Mouse (Mus musculus) myocyte (in vitro differentiated cells): ENCODE measurements around the gene Ntn4.

ENCODE experiments used
- E2F4 ChIP-seq: IDR thresholded peaks from one replicate; pipeline ENCODE4 v1.6.1; 2011; ENCODE audit warnings: mild to moderate bottlenecking, control low read depth, moderate library complexity; ENCODE audit not compliant: insufficient read depth
- MYOD1 ChIP-seq, 3 experiments: IDR thresholded peaks; one replicate each; pipeline ENCODE4 v1.6.1; 2011; ENCODE audit warnings: control low read depth in 2 of 3, low read depth in 2 of 3, mild to moderate bottlenecking in 2 of 3, moderate library complexity in 1 of 3; ENCODE audit not compliant: insufficient read length in 2 of 3, control insufficient read depth in 1 of 3
- POLR2A ChIP-seq: IDR thresholded peaks from one replicate; pipeline ENCODE4 v1.6.1; 2011; ENCODE audit warnings: low read depth, mild to moderate bottlenecking, control low read depth, moderate library complexity; ENCODE audit not compliant: insufficient read length
- REST ChIP-seq: IDR thresholded peaks from one replicate; pipeline ENCODE4 v1.6.1; 2011; ENCODE audit warnings: mild to moderate bottlenecking, control low read depth, moderate library complexity; ENCODE audit not compliant: insufficient read depth, insufficient read length
- TCF3 ChIP-seq: IDR thresholded peaks from one replicate; pipeline ENCODE4 v1.6.1; 2011; ENCODE audit warnings: low read depth, control low read depth; ENCODE audit not compliant: insufficient read length

GRCm38 (mm10) chr10:93751302-93751701 is 110.8 kb downstream of the Ntn4 start:
- TF ChIP-seq POLR2A (no peak), E2F4 (no peak), MYOD1 (IDR thresholded peaks at IDR 0.05; ENCODE audit: control insufficient read depth in 1 of 3, insufficient read length in 2 of 3, low read depth in 2 of 3) (no peak), REST (no peak), TCF3 (no peak)
